Mouse (Mus musculus) forebrain, embryonic 13.5 days (tissue): Measurements from ENCODE around the gene Nkpd1. TPM values are rescaled to one million over a fixed set of nuclear protein-coding genes. Genes with fewer than 3 reads are reported as not detected.

Experiments used
- ATAC-seq: fragments of 200-750 bp; cut with Nextera tagmentation; 2 replicates; pipeline ENCODE4 v1.8.0; 2017
- H3K27ac ChIP-seq: fragments of 300-500 bp; sonication (generic); 2 replicates; pipeline ENCODE4 v1.5.1; 2015; ENCODE audit warnings: inconsistent platforms, mild to moderate bottlenecking, moderate library complexity
- H3K27me3 ChIP-seq: fragments of 300-500 bp; sonication (generic); 2 replicates; pipeline ENCODE4 v1.6.1; 2015; ENCODE audit warnings: mild to moderate bottlenecking, inconsistent platforms
- H3K36me3 ChIP-seq: fragments of 300-500 bp; sonication (generic); 2 replicates; pipeline ENCODE4 v1.6.1; 2015; ENCODE audit warnings: mild to moderate bottlenecking, inconsistent platforms; ENCODE audit not compliant: poor library complexity, severe bottlenecking
- H3K4me1 ChIP-seq: fragments of 300-500 bp; sonication (generic); 2 replicates; pipeline ENCODE4 v1.6.1; 2015; ENCODE audit warnings: inconsistent platforms
- H3K4me2 ChIP-seq: fragments of 300-500 bp; sonication (generic); 2 replicates; pipeline ENCODE4 v1.6.1; 2015; ENCODE audit warnings: inconsistent platforms, mild to moderate bottlenecking, moderate library complexity
- H3K4me3 ChIP-seq: fragments of 300-500 bp; sonication (generic); 2 replicates; pipeline ENCODE4 v1.5.1; 2015; ENCODE audit warnings: mild to moderate bottlenecking, inconsistent platforms
- H3K9ac ChIP-seq: fragments of 300-500 bp; sonication (generic); 2 replicates; pipeline ENCODE4 v1.6.1; 2015; ENCODE audit warnings: mild to moderate bottlenecking, inconsistent platforms
- H3K9me3 ChIP-seq: fragments of 300-500 bp; sonication (generic); replicated peaks from 2 replicates; pipeline ENCODE4 v1.6.1; 2016; ENCODE audit warnings: inconsistent platforms
- WGBS: fragments of 180-500 bp; shearing (Covaris S2); methylation state at CpG from one replicate; pipeline ENCODE4 v1.1.7; 2015; 5-methylcytosine and 5-hydroxymethylcytosine counted together
- polyA plus RNA-seq: library from polyadenylated mRNA; unstranded; fragments of >200 nt; fragmentation: Nextera tagmentation; extraction: Ambion mirVana; gene quantifications from 2 replicates; pipeline ENCODE4 v1.2.1, GENCODE M21; 2015

The Nkpd1 gene
- 0.15 and 0.21 TPM in 2 replicates for polyA plus RNA-seq

DNA sequence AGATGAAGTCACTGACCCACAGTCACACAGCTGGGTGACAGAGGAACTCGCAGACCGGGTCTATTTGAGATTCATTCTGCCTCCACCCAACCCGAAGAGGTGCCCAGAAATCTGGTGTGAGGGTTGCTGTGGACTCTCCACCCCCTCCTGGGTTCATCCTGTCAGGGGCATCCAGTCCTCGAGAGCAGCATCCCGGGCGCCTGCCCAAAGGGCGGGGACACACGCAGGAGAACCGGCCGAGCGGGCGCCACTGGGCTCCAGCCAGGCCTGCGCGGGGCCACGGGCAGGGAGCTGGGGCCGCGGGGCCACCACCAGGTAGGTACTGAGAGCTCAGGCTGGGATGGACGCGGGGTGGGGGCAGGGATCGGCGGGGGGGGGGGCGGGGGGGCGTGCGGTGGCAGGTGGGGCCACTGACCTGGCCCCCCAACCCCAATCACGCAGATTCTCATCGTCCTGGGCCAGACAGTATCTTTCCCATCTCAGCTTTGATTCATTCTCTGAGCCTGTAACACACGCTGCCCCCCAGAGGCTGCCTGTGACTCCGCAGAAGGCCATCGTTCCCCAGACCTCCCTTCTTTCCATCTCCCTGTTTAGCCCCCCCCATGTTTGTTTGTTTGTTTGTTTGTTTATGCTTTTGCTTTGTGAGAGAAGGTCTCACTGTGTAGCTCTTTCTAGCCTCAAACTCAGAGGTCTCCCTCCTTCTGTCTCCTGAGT is at the start of gene Nkpd1:
TSS of gene Nkpd1 (plus strand) at position 187 of the 714 bp plus-strand sequence.
- Histone ChIP-seq H3K4me1 (peaks cover 11% of the 10 kb centered on the region), H3K4me3 (peak within 1 kb of the TSS; percentile 17), H3K9me3 (no peaks in the 10 kb centered on the region), H3K36me3 (no peaks in the 10 kb centered on the region), H3K27me3 (peaks cover 64% of the 10 kb centered on the region), H3K9ac (peak within 1 kb of the TSS; percentile 60), H3K27ac (no peak within 1 kb of the TSS), H3K4me2 (peak within 1 kb of the TSS; percentile 49)
- WGBS: 3% methylated on average over 19 of the region's 29 CpGs
- no peak for ATAC-seq

DNA sequence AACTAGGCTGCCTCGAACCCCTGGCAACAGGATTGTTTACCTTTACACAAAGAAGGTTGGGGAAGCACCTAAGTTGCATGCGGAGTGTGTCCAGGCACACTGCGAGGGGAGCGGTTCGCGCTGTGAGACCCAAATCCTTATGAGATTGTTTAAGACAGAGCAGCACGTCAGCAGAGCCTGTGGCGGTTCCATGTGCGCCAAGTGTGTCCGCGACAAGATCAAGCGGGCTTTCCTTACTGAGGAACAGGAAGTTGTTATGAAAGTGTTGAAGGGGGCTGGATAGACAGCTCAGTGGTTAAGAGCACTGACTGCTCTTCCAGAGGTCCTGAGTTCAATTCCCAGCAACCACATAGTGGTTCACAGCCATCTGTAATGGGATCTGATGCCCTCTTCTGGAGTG is 49.4 kb upstream of the Nkpd1 start:
- Histone ChIP-seq H3K27me3 (peaks cover 93% of the 10 kb centered on the region), H3K9ac (no peak overlapping the region), H3K4me1 (peaks cover 5% of the 10 kb centered on the region; the same call in 1 of the 2 replicates), H3K4me3 (no peak overlapping the region), H3K27ac (no peak overlapping the region), H3K9me3 (no peaks in the 10 kb centered on the region), H3K36me3 (no peaks in the 10 kb centered on the region), H3K4me2 (no peak overlapping the region)
- WGBS: 68% methylated on average over 12 of the region's 12 CpGs
- no peak for ATAC-seq

DNA sequence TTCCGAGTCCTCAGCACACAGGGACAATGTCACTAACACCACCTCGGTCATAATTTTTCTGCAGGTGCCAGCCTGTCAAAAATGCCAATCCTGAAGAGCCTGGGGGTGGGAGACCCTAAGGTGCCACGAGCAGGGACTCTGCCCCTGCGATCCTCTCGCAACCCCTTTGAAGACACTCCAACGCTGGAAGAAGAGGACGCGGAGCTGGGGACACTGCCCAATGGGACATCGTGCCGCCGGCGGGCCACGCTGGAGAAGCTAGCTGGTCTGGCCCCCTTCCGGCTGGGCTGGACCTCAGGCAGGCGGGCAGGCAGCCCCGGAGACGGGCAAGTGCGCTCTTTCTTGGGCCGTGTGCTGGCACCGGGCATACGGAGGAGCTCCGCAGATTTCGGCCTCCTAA is 48.2 kb upstream of the Nkpd1 start:
- Histone ChIP-seq H3K4me3 (no peak overlapping the region), H3K9me3 (no peaks in the 10 kb centered on the region), H3K27me3 (peaks cover 95% of the 10 kb centered on the region), H3K4me1 (peaks cover 11% of the 10 kb centered on the region), H3K27ac (no peak overlapping the region), H3K4me2 (no peak overlapping the region), H3K9ac (no peak overlapping the region), H3K36me3 (no peaks in the 10 kb centered on the region)
- ATAC-seq: no peak
- 17% methylated on average over 23 of the region's 23 CpGs for WGBS

DNA sequence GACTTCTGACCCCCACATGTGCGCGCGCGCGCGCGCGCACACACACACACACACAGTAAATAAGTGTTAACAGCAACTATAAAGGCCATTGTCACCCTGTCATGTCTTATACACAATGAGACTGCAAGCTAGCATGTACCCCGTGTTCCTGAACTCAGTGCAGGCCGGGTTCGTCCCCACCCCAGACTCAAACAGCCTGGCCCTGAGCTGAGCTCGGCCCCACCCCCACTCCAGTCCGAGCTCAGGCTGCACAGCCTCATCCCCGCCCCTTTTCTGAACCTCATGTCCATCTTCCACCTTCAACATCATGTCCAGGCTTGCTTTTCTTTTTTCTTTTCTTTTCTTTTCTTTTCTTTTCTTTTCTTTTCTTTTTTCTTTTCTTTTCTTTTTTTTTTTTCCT is 47.3 kb upstream of the Nkpd1 start:
- WGBS: 4% methylated on average over 14 of the region's 14 CpGs
- Histone ChIP-seq H3K27me3 (peaks cover 94% of the 10 kb centered on the region), H3K9me3 (no peaks in the 10 kb centered on the region), H3K4me1 (peaks cover 8% of the 10 kb centered on the region), H3K36me3 (no peaks in the 10 kb centered on the region), H3K4me2 (no peak overlapping the region), H3K4me3 (no peak overlapping the region), H3K9ac (no peak overlapping the region), H3K27ac (no peak overlapping the region)
- ATAC-seq: no peak

DNA sequence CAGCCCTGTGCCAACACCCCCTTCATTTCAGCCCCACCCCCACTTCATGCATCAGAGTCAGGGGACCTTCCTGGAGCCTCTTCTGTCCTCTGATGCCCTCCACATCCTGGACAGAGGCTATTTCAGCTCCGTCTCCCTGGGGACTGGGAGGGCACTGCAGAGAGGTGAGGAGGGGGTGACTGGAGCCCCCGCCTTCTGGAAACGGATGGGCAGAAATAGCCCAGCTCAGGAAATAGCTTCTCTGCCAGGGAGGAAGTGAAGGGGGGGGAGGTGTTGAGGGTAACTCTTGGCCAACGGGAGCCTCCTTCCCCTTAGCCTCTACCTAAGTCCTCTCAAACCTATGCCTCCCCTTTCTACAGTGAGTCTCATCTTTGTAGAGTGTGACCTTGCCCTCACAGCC is 45.2 kb upstream of the Nkpd1 start:
- H3K4me2 ChIP-seq: no peak overlapping the region
- no peak overlapping the region for H3K27ac ChIP-seq
- peaks cover 8% of the 10 kb centered on the region for H3K4me1 ChIP-seq
- no peak overlapping the region for H3K4me3 ChIP-seq
- no peaks in the 10 kb centered on the region for H3K9me3 ChIP-seq
- H3K27me3 ChIP-seq: peaks cover 91% of the 10 kb centered on the region
- WGBS: 36% methylated on average over 4 of the region's 4 CpGs
- ATAC-seq: no peak
- H3K9ac ChIP-seq: no peak overlapping the region
- no peaks in the 10 kb centered on the region for H3K36me3 ChIP-seq

DNA sequence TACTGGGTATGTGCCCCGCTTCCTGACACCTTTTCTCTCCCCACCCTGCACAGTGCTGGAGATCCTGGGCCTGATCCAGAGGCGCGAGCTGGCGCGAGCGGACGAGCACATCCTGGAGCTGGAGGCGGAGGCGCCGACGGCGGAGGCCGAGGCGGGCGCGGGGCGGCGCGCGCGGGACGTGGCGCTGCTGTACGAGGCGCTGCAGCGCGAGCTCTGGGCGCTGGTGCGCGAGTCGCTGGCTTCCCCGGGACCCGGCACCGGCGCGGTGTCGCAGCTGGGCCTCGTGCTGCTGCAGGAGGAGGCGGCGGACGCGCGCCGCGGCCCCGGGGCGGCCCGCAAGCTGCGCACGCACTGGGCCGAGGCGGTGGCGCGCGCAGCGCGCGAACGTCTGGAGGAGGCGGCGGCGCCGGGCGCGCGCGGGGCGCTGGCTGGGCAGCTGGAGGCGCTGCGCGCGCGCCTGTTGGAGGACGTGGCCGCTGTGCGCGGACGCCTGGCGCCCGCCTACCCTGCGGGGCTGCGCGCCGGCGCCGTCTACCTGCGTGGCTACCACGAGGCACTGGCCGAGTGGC is 43.7 kb upstream of the Nkpd1 start:
- H3K9me3 ChIP-seq: no peaks in the 10 kb centered on the region
- peak overlapping the region; percentile 61 for H3K9ac ChIP-seq
- peaks cover 8% of the 10 kb centered on the region for H3K4me1 ChIP-seq
- H3K27me3 ChIP-seq: peaks cover 90% of the 10 kb centered on the region
- peak overlapping the region; percentile 51 for H3K4me3 ChIP-seq
- H3K27ac ChIP-seq: no peak overlapping the region; the same call in 1 of the 2 replicates
- H3K4me2 ChIP-seq: peak overlapping the region; percentile 76
- H3K36me3 ChIP-seq: no peaks in the 10 kb centered on the region
- ATAC-seq: peak; percentile 87
- WGBS: under 1% methylated on average over 51 of the region's 89 CpGs

DNA sequence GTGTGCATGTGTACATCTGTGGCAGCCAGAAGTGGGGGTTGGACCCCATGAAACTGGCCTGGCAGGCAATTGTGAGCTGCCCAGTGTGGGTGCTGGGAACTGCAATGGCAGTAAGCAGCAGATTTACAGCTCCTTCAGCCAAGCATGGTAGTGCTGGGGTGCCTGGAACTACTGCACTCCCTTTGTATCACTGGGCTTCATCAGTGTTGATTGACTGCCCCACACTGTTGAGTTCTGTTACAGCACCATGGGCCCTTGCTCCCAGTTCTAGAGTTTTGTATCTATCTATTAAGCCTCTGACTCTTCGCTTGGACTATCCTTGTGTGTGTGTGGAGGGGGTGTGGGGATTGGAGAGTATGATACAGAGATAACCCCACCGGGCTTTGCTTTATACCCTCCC is 40.6 kb upstream of the Nkpd1 start:
- no peak overlapping the region for H3K9ac ChIP-seq
- peaks cover 69% of the 10 kb centered on the region for H3K27me3 ChIP-seq
- H3K27ac ChIP-seq: no peak overlapping the region
- H3K9me3 ChIP-seq: no peaks in the 10 kb centered on the region
- peaks cover 8% of the 10 kb centered on the region for H3K4me1 ChIP-seq
- H3K36me3 ChIP-seq: no peaks in the 10 kb centered on the region
- no peak overlapping the region for H3K4me2 ChIP-seq
- no peak for ATAC-seq
- no peak overlapping the region for H3K4me3 ChIP-seq
- 76% methylated on average over 2 of the region's 2 CpGs for WGBS

DNA sequence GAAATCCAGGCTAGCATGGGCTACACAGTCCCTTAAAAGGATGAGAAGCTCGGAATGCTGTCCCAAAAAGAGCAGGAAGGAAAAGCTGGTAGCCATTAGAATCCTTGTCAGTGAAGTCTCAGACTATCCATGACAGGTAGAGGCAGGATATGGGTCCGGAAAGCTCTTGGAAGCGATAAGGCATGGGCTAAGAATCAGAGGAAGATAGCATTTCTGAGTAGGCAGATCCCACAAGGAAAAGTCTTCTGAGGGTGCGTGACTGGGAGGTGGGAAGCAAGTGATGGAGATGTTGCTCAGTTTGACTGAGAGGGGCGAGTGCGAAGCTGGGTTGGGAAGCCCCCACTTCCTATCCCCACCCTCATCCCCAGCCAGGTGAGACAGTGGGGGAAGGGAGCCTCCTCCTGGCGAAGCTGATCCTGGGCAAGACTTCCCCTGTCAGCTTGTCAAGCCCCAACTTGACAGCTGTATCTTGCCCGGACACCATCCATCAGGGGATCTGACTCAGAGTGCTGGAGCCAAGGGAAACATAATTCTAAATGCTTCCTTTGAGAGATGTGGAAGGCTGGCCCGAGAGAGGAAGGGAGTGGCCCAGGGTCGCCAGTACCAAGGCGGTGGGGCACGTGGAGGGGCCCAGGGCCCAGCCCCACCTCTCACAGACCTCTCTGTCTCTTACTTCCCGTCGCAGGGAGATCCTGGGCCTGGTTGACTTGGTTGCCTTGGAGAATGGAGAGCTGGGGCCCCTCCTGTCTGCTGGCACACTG is 39.8 kb upstream of the Nkpd1 start:
- Histone ChIP-seq H3K4me1 (peaks cover 8% of the 10 kb centered on the region), H3K9me3 (no peaks in the 10 kb centered on the region), H3K27ac (no peak overlapping the region), H3K4me2 (no peak overlapping the region), H3K36me3 (no peaks in the 10 kb centered on the region), H3K27me3 (peaks cover 61% of the 10 kb centered on the region), H3K4me3 (no peak overlapping the region), H3K9ac (no peak overlapping the region; the same call in 1 of the 2 replicates)
- no peak for ATAC-seq
- 32% methylated on average over 14 of the region's 14 CpGs for WGBS

DNA sequence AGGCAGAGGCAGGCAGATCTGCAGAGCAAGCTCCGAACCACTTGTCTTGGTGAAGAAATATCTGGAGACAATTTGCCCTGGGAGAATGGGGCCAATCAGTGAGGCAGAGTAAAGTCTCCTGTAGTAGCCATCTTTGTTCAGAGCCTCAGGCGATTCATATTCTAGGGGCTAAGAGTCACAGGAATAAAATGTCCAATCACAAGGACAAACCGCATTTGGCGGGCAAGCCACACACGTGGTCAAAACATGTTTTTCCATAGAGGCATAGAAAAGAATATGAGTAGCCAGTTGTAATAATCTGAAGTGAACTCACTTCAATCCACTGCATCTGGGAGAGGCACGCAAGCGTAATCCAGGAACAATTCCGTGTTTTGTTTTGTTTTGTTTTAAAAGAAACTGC is 34.4 kb upstream of the Nkpd1 start:
- no peak overlapping the region for H3K27ac ChIP-seq
- H3K4me2 ChIP-seq: no peak overlapping the region
- H3K36me3 ChIP-seq: no peaks in the 10 kb centered on the region
- H3K4me1 ChIP-seq: no peaks in the 10 kb centered on the region
- no peaks in the 10 kb centered on the region for H3K9me3 ChIP-seq
- H3K27me3 ChIP-seq: peaks cover 40% of the 10 kb centered on the region
- 80% methylated on average over 8 of the region's 8 CpGs for WGBS
- no peak overlapping the region for H3K4me3 ChIP-seq
- no peak for ATAC-seq
- H3K9ac ChIP-seq: no peak overlapping the region

DNA sequence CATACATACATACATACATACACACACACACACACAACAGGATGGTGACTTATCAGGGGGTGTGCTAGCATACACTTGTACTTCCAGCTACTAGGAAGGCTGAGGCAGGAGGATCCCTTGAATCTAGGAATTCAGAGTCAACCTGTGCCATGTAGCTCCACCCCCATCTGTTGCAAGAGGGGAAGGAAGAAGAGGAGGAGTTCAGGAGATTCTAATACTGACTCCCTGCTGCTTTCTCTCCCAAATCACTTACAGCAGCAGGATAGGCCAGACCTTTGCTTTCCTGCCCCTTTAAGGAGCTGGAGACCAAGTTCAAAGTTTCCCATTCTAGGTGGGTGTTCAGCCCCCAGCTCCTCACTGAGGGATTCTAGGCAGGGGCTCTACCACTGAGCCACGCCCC is 32.1 kb upstream of the Nkpd1 start:
- no peak overlapping the region for H3K4me3 ChIP-seq
- no peak overlapping the region for H3K27ac ChIP-seq
- no peak overlapping the region for H3K4me2 ChIP-seq
- WGBS: 85% methylated on average over 1 of the region's 1 CpGs
- peaks cover 7% of the 10 kb centered on the region for H3K4me1 ChIP-seq
- H3K9me3 ChIP-seq: no peaks in the 10 kb centered on the region
- no peaks in the 10 kb centered on the region for H3K36me3 ChIP-seq
- ATAC-seq: no peak
- no peak overlapping the region for H3K9ac ChIP-seq
- peaks cover 50% of the 10 kb centered on the region for H3K27me3 ChIP-seq

DNA sequence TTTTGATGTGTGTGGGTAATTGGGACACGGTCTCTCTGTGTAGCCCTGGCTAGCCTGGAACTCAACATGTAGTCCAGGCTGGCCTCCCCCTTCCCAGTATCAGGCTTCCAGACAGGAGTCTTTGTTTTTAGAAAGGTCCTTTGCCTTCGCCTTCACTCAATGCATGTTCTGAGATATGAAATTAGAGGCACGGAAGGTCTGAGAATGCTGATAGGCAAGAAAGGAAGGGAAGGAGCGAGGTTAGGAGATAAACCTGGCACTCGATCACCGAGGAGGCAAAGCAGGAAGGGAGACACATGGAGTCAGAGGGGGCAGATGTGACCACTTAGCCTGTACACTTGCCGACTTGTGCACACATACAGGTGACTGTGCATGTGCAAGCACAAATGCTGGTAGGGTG is 31.1 kb upstream of the Nkpd1 start:
- Histone ChIP-seq H3K9ac (no peak overlapping the region), H3K27me3 (peaks cover 61% of the 10 kb centered on the region), H3K4me3 (no peak overlapping the region), H3K9me3 (no peaks in the 10 kb centered on the region), H3K36me3 (no peaks in the 10 kb centered on the region), H3K4me2 (no peak overlapping the region), H3K27ac (no peak overlapping the region), H3K4me1 (peaks cover 7% of the 10 kb centered on the region)
- 90% methylated on average over 7 of the region's 7 CpGs for WGBS
- no peak for ATAC-seq

DNA sequence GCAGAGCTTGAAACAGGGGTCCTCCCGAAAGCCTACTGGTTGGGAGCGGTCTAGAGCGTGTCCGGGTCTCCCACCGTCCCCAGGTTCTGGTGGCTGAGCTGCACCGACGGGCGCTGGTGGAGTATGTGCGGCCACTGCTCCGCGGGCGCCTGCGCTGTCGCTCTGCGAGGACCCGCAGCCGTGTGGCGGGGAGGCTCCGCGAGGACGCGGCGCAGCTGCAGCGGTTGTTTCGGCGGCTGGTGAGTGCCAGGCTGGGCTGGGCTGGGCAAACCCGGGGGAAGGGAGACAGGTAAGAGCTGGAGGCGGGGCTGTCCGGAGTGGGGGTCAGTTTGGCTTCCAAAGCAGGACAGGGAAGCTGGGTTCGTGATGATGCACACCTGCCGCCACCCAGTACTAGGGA is 28.1 kb upstream of the Nkpd1 start:
- Histone ChIP-seq H3K9ac (peak overlapping the region; percentile 45; the same call in 1 of the 2 replicates), H3K4me1 (peaks cover 13% of the 10 kb centered on the region), H3K27ac (no peak overlapping the region), H3K36me3 (no peaks in the 10 kb centered on the region), H3K9me3 (no peaks in the 10 kb centered on the region), H3K4me3 (peak overlapping the region; percentile 27), H3K27me3 (peaks cover 73% of the 10 kb centered on the region), H3K4me2 (peak overlapping the region; percentile 44)
- 2% methylated on average over 31 of the region's 31 CpGs for WGBS
- peak; percentile 24; the same call in 1 of the 2 replicates for ATAC-seq
